Mouse (Mus musculus) G1E (cell line): ENCODE results near the gene Srrm3.
A peak's percentile ranks its signal among the peaks of the same experiment; 100 is the strongest.

Source experiments
- CTCF ChIP-seq: IDR thresholded peaks from 2 replicates; pipeline ENCODE4 v1.5.1; 2012; ENCODE audit warnings: low read depth, low read length, inconsistent platforms, mixed read lengths
- GATA1 ChIP-seq: IDR thresholded peaks from 2 replicates; pipeline ENCODE4 v1.6.1; 2012; ENCODE audit warnings: borderline replicate concordance, low read length, inconsistent platforms, mixed read lengths
- GATA2 ChIP-seq: IDR thresholded peaks from 2 replicates; pipeline ENCODE4 v1.6.1; 2012; ENCODE audit warnings: low read depth, low read length, inconsistent platforms, borderline replicate concordance
- POLR2AphosphoS5 ChIP-seq: IDR thresholded peaks from 2 replicates; pipeline ENCODE4 v1.6.1; 2012; ENCODE audit warnings: low read depth, low read length, inconsistent platforms; ENCODE audit not compliant: insufficient replicate concordance
- TAL1 ChIP-seq: conservative IDR thresholded peaks from 2 replicates; pipeline ENCODE4 v1.6.1; 2012; ENCODE audit warnings: low read depth, low read length, inconsistent platforms, mixed read lengths

DNA sequence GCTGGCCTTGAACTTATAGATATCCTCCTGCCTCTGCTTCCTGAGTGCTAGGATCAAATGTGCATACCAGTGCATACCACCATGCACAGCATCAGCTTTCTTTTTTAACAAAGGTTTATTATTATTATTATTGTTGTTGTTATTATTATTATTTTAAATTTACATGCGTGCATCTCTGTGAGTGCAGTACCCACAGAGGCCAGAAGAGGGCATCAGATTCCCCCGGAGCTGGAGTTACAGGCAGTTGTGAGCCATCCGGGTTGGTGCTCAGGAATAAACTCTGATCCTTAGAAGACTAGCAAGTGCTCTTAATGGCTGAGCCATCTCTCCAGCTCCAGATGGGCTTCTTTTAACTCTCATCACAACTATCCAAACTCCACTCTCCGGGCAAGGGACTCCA lies 6.9 kb upstream of the Srrm3 start:
- peak; percentile 36; the same call in 1 of the 2 replicates for TF ChIP-seq CTCF
- no peak for TF ChIP-seq TAL1
- TF ChIP-seq GATA2 = no peak
- no peak for TF ChIP-seq GATA1
- no peak for TF ChIP-seq POLR2AphosphoS5
